In the genomic region with DNA sequence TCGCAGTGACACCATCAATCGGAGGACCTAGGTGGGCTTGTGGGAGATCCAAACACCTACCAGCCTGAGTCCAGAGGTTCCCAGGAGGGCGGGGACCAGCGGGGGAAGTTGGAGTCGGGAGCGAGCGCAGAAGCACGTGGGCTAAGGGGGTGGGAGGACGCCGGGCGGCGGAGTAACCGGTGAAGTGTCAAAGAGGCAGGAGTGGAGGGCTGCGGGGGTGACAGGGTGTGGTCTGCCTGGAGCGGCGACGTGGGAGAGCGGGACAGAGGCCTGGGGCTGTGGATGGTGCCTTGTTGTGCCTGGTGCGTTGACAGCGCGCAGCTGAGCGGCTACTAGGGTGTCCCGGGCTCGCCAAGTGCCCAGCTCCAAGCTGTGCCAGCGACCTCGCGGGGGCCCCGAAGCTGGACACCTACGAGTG, we compare ENCODE assay signal across 8 mouse cellular contexts. TPM values are rescaled to one million over a fixed set of nuclear protein-coding genes. Genes with fewer than 3 reads are reported as not detected.
DNase-seq lines count a peak whose midpoint lies in the region; ATAC-seq and TF ChIP-seq lines count a peak whose summit lies in the region.

A gene (plus strand): TSS at position 157 of the 418 bp plus-strand sequence.

- H3K27me3 ChIP-seq in hindbrain, embryonic 16.5 days (replicated peaks; ENCODE audit: control insufficient read depth, insufficient read depth, low read length): no peaks in the 10 kb centered on the region
- peaks cover 44% of the 10 kb centered on the region for H3K27me3 ChIP-seq in limb, embryonic 14.5 days (ENCODE audit: control insufficient read depth, insufficient read depth, low read length)
- H3K27me3 ChIP-seq in neural tube, embryonic 12.5 days (replicated peaks): peaks cover 20% of the 10 kb centered on the region; the same call in 1 of the 2 replicates

- no peak for DNase-seq in cerebellum, adult 9-10 months
- peak in 1 of 2 experiments; percentile 2 for DNase-seq in adrenal gland, postnatal 4 days (ENCODE audit: low spot score in 2 of 2)
- DNase-seq in limb, embryonic 14.5 days (ENCODE audit: low spot score): no peak
- no peak for DNase-seq in urinary bladder, adult 2 months (ENCODE audit: low spot score)

- H3K9me3 ChIP-seq in hindbrain, embryonic 16.5 days (ENCODE audit: control insufficient read depth, low read length): no peaks in the 10 kb centered on the region
- no peaks in the 10 kb centered on the region for H3K9me3 ChIP-seq in limb, embryonic 14.5 days (ENCODE audit: control insufficient read depth, low read length)
- H3K9me3 ChIP-seq in neural tube, embryonic 12.5 days: no peaks in the 10 kb centered on the region

- ATAC-seq in cerebellum, adult (ENCODE audit: insufficient number of reproducible peaks, low FRiP score, low TSS enrichment): peak; percentile 31; the same call in 1 of the 2 replicates
- peak; percentile 62 for ATAC-seq in frontal cortex, adult (ENCODE audit: low TSS enrichment)
- peak; percentile 80 for ATAC-seq in hindbrain, embryonic 16.5 days
- no peak for ATAC-seq in limb, embryonic 14.5 days (ENCODE audit: low FRiP score, low read depth)
- ATAC-seq in neural tube, embryonic 12.5 days (ENCODE audit: low FRiP score, low read depth): peak; percentile 88

- H3K4me1 ChIP-seq in hindbrain, embryonic 16.5 days (ENCODE audit: control insufficient read depth, insufficient read depth, low read depth, low read length): 0 out of 2 replicates have a peak, but pooled peaks cover 3% of the 10 kb centered on the region
- H3K4me1 ChIP-seq in limb, embryonic 14.5 days (ENCODE audit: control insufficient read depth, insufficient read depth, low read length): peaks cover 8% of the 10 kb centered on the region; the same call in 1 of the 2 replicates
- H3K4me1 ChIP-seq in neural tube, embryonic 12.5 days: 0 out of 2 replicates have a peak, but pooled peaks cover 11% of the 10 kb centered on the region

- H3K27ac ChIP-seq in hindbrain, embryonic 16.5 days (ENCODE audit: low read depth, low read length): peak within 1 kb of the TSS; percentile 85
- no peak within 1 kb of the TSS for H3K27ac ChIP-seq in limb, embryonic 14.5 days (replicated peaks; ENCODE audit: low read depth, low read length)
- H3K27ac ChIP-seq in neural tube, embryonic 12.5 days: no peak within 1 kb of the TSS

- H3K4me2 ChIP-seq in hindbrain, embryonic 16.5 days (ENCODE audit: low read length): peak within 1 kb of the TSS; percentile 87
- peak within 1 kb of the TSS; percentile 85 for H3K4me2 ChIP-seq in limb, embryonic 14.5 days (replicated peaks; ENCODE audit: low read depth, low read length, severe bottlenecking)
- H3K4me2 ChIP-seq in neural tube, embryonic 12.5 days (replicated peaks): peak within 1 kb of the TSS; percentile 91

- WGBS in hindbrain, embryonic 16.5 days: 2% methylated on average over 29 of the region's 29 CpGs
- 2% methylated on average over 27 of the region's 29 CpGs for WGBS in limb, embryonic 14.5 days
- WGBS in neural tube, embryonic 12.5 days: 2% methylated on average over 29 of the region's 29 CpGs

- peak within 1 kb of the TSS; percentile 89 for H3K9ac ChIP-seq in hindbrain, embryonic 16.5 days (ENCODE audit: low read depth, low read length)
- peak within 1 kb of the TSS; percentile 29; the same call in 1 of the 2 replicates for H3K9ac ChIP-seq in limb, embryonic 14.5 days (ENCODE audit: low read depth, low read length, severe bottlenecking)
- H3K9ac ChIP-seq in neural tube, embryonic 12.5 days: peak within 1 kb of the TSS; percentile 74

- no peak for TF ChIP-seq POLR2A in limb, embryonic 14.5 days (IDR thresholded peaks at IDR 0.05; ENCODE audit: borderline replicate concordance, extremely low read depth, insufficient read depth, insufficient read length)

- H3K4me3 ChIP-seq in hindbrain, embryonic 16.5 days (ENCODE audit: low read length): peak within 1 kb of the TSS; percentile 73
- H3K4me3 ChIP-seq in limb, embryonic 14.5 days (replicated peaks; ENCODE audit: low read length): peak within 1 kb of the TSS; percentile 41
- peak within 1 kb of the TSS; percentile 62 for H3K4me3 ChIP-seq in neural tube, embryonic 12.5 days

- H3K36me3 ChIP-seq in hindbrain, embryonic 16.5 days (ENCODE audit: control insufficient read depth, insufficient read depth, low read length): no peaks in the 10 kb centered on the region
- no peaks in the 10 kb centered on the region for H3K36me3 ChIP-seq in limb, embryonic 14.5 days (ENCODE audit: control insufficient read depth, insufficient read depth, low read length)
- H3K36me3 ChIP-seq in neural tube, embryonic 12.5 days: no peaks in the 10 kb centered on the region

RNA-seq across cellular contexts. Expression of the gene that starts here (rescaled TPM):
- total RNA-seq in adrenal gland, postnatal 4 days (2021): 10 to 100 TPM; 21.3 to 27.7 TPM
- polyA plus RNA-seq in hindbrain, embryonic 16.5 days (2015; fragmentation: Nextera tagmentation; extraction: Ambion mirVana): 41.3 and 45.2 TPM in 2 replicates
- polyA plus RNA-seq in limb, embryonic 14.5 days (2012; rRNA removed): 19.1 and 21.0 TPM in 2 replicates
- polyA plus RNA-seq in limb, embryonic 14.5 days (2014; fragmentation: Nextera tagmentation; extraction: Ambion mirVana): 12.7 and 12.9 TPM in 2 replicates
- polyA plus RNA-seq in neural tube, embryonic 12.5 days (2016; fragmentation: Nextera tagmentation; extraction: Ambion mirVana): 37.7 and 41.7 TPM in 2 replicates
- polyA plus RNA-seq in urinary bladder, adult 2 months (2012; rRNA removed): 8.5 and 10.1 TPM in 2 replicates

Comparison
In these comparisons a context has a peak if more than half of its experiments do, and no peak if none do; other contexts are left out.
1. H3K9ac ChIP-seq: peak in every context shown above with its lines; median percentile 89 in hindbrain, embryonic 16.5 days; 74 in neural tube, embryonic 12.5 days; 29 in limb, embryonic 14.5 days.